ENCODE assay signal across 24 mouse cellular contexts in the genomic region with DNA sequence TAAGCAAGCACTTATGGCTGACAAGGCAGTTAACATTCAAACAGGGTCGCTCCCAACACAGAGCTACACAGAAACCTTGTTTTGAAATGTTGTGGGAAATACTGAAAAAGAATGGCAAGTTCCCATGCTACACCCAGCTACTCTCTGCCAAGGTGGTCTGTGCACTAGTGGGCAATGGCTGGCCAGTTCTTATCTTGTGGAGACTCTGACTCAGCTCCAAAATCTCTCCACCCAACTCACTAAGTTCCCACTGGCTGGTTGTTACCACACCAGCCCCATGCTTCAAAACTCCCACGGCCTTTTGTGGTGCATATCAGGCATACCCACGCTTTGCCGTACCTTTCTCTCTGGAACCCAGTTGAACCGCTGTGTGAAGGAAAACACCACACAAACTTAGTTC. TPM values are rescaled to one million over a fixed set of nuclear protein-coding genes. Genes with fewer than 3 reads are reported as not detected.
DNase-seq lines count a peak whose midpoint lies in the region; ATAC-seq and TF ChIP-seq lines count a peak whose summit lies in the region.
"Had no signal": no experiment of that assay in that cellular context is flagged by ENCODE, and none has a peak within 500 bp of the region (broad histone marks: within the 10 kb centered on the region; RNA-seq: fewer than 3 reads in every experiment).

No protein-coding gene starts in this region.

- peak; percentile 89 for DNase-seq in heart, adult 11 months
- DNase-seq in heart, postnatal 36 days: no peak
- DNase-seq in heart, postnatal 4 days: no peak
- DNase-seq in lung, postnatal 36 days: peak; percentile 33
- DNase-seq in lung, adult 2 months: no peak
- DNase-seq in adrenal gland, postnatal 36 days: no peak
- DNase-seq: cerebellum, adult 18-20 months; liver; retina, postnatal 1 day; right cerebral cortex, postnatal 25 days; thymus, postnatal 14 days had no signal

- H3K27me3 ChIP-seq in heart, embryonic 15.5 days: no peaks in the 10 kb centered on the region
- H3K27me3 ChIP-seq: embryonic facial prominence, embryonic 12.5 days; forebrain, embryonic 12.5 days; intestine, embryonic 15.5 days; liver, embryonic 15.5 days; midbrain, embryonic 13.5 days; neural tube, embryonic 13.5 days; Patski had no signal

- peaks cover 47% of the 10 kb centered on the region for H3K4me1 ChIP-seq in heart, embryonic 15.5 days (replicated peaks)
- H3K4me1 ChIP-seq in lung, adult 2 months (ENCODE audit: control insufficient read depth, insufficient read depth, low read length): peaks cover 16% of the 10 kb centered on the region

- intact Hi-C loops in heart, postnatal 36 days (cut with DNase I): no loop called here

- no peak overlapping the region for H3K4me2 ChIP-seq in heart, embryonic 15.5 days
- H3K4me2 ChIP-seq: embryonic facial prominence, embryonic 12.5 days; forebrain, embryonic 12.5 days; intestine, embryonic 15.5 days; liver, embryonic 15.5 days; midbrain, embryonic 13.5 days; neural tube, embryonic 13.5 days had no signal

- no peak overlapping the region for H3K9ac ChIP-seq in heart, embryonic 15.5 days
- H3K9ac ChIP-seq: embryonic facial prominence, embryonic 12.5 days; forebrain, embryonic 12.5 days; intestine, embryonic 15.5 days; liver, embryonic 15.5 days; midbrain, embryonic 13.5 days; neural tube, embryonic 13.5 days had no signal

- H3K4me3 ChIP-seq in heart, embryonic 15.5 days: no peak overlapping the region
- no peak overlapping the region for H3K4me3 ChIP-seq in lung, adult 2 months (replicated peaks; ENCODE audit: extremely low read depth, low read depth, low read length)
- H3K4me3 ChIP-seq: embryonic facial prominence, embryonic 12.5 days; forebrain, embryonic 12.5 days; hindbrain, embryonic 10.5 days; intestine, embryonic 15.5 days; limb, embryonic 10.5 days; liver, embryonic 15.5 days; midbrain, embryonic 13.5 days; neural tube, embryonic 13.5 days had no signal

- ATAC-seq in heart, embryonic 15.5 days (replicated peaks; ENCODE audit: insufficient number of reproducible peaks, insufficient read depth, low FRiP score, low read depth): no peak
- 0 out of 2 replicates have a peak, but pooled peaks have one; percentile 11 for ATAC-seq in megakaryocyte progenitor cell, adult 5-6 weeks (replicated peaks; ENCODE audit: poor library complexity)
- ATAC-seq: CD4-positive, CD25-positive, alpha-beta regulatory T cell, adult 4 months; intestine, embryonic 15.5 days; midbrain, embryonic 13.5 days; Patski had no signal

- peak overlapping the region; percentile 38 for H3K27ac ChIP-seq in heart, embryonic 15.5 days
- H3K27ac ChIP-seq: embryonic facial prominence, embryonic 12.5 days; forebrain, embryonic 12.5 days; hindbrain, embryonic 10.5 days; intestine, embryonic 15.5 days; limb, embryonic 10.5 days; liver, embryonic 15.5 days; midbrain, embryonic 13.5 days; neural tube, embryonic 13.5 days had no signal

- no peaks in the 10 kb centered on the region for H3K9me3 ChIP-seq in heart, embryonic 15.5 days (replicated peaks)
- H3K9me3 ChIP-seq: embryonic facial prominence, embryonic 12.5 days; forebrain, embryonic 12.5 days; G1E; hindbrain, embryonic 10.5 days; intestine, embryonic 15.5 days; limb, embryonic 10.5 days; liver, embryonic 15.5 days; midbrain, embryonic 13.5 days; neural tube, embryonic 13.5 days had no signal

- no peaks in the 10 kb centered on the region for H3K36me3 ChIP-seq in heart, embryonic 15.5 days
- H3K36me3 ChIP-seq: embryonic facial prominence, embryonic 12.5 days; forebrain, embryonic 12.5 days; intestine, embryonic 15.5 days; limb, embryonic 10.5 days; liver, embryonic 15.5 days; midbrain, embryonic 13.5 days; neural tube, embryonic 13.5 days had no signal

- TF ChIP-seq POLR2A in lung, adult 2 months (IDR thresholded peaks at IDR 0.05; ENCODE audit: borderline replicate concordance, extremely low read depth, low read depth, low read length): no peak

- 65% methylated on average over 5 of the region's 5 CpGs for WGBS in heart, embryonic 15.5 days
- WGBS in lung, adult 2 months: 82% methylated on average over 5 of the region's 5 CpGs

- no peak for TF ChIP-seq CTCF in lung, adult 2 months (IDR thresholded peaks at IDR 0.05; ENCODE audit: insufficient read depth, low read length)

RNA-seq across cellular contexts. Expression of gene Ube2n, which starts 18.0 kb away (rescaled TPM):
- 10 to 100 TPM; 88.0 to 92.7 TPM for total RNA-seq in heart, postnatal 36 days (2021)
- polyA plus RNA-seq in heart, embryonic 15.5 days (2015; fragmentation: Nextera tagmentation; extraction: Ambion mirVana): 231 and 245 TPM in 2 replicates
- total RNA-seq in heart, postnatal 4 days (2021): 100 to 1,000 TPM; 143 to 146 TPM
- polyA plus RNA-seq in lung, adult 2 months (2012; rRNA removed): 25.5 and 41.1 TPM in 2 replicates
- 425 and 475 TPM in 2 replicates for total RNA-seq in megakaryocyte progenitor cell, adult 5-6 weeks (2015)
- 133 and 146 TPM in 2 replicates for total RNA-seq in megakaryocyte progenitor cell, adult 5-6 weeks (2017)
- total RNA-seq in adrenal gland, postnatal 36 days (2021): 100 to 1,000 TPM; 138 to 147 TPM

RNA-seq across cellular contexts. Expression of gene Nudt4, which starts 31.0 kb away (rescaled TPM):
- total RNA-seq in heart, postnatal 36 days (2021): 100 to 1,000 TPM; 245 to 277 TPM
- 68.7 and 71.6 TPM in 2 replicates for polyA plus RNA-seq in heart, embryonic 15.5 days (2015; fragmentation: Nextera tagmentation; extraction: Ambion mirVana)
- 100 to 1,000 TPM; 201 to 218 TPM for total RNA-seq in heart, postnatal 4 days (2021)
- polyA plus RNA-seq in lung, adult 2 months (2012; rRNA removed): 18.7 and 22.5 TPM in 2 replicates
- 66.1 and 67.2 TPM in 2 replicates for total RNA-seq in megakaryocyte progenitor cell, adult 5-6 weeks (2015)
- total RNA-seq in megakaryocyte progenitor cell, adult 5-6 weeks (2017): 53.7 and 60.6 TPM in 2 replicates
- total RNA-seq in adrenal gland, postnatal 36 days (2021): 100 to 1,000 TPM; 145 to 149 TPM

RNA-seq across cellular contexts. Expression of gene Mrpl42, which starts 31.2 kb away (rescaled TPM):
- total RNA-seq in heart, postnatal 36 days (2021): 100 to 1,000 TPM; 436 to 467 TPM
- polyA plus RNA-seq in heart, embryonic 15.5 days (2015; fragmentation: Nextera tagmentation; extraction: Ambion mirVana): 484 and 664 TPM in 2 replicates
- 100 to 1,000 TPM; 284 to 300 TPM for total RNA-seq in heart, postnatal 4 days (2021)
- polyA plus RNA-seq in lung, adult 2 months (2012; rRNA removed): 39.3 and 80.6 TPM in 2 replicates
- 241 and 298 TPM in 2 replicates for total RNA-seq in megakaryocyte progenitor cell, adult 5-6 weeks (2015)
- total RNA-seq in megakaryocyte progenitor cell, adult 5-6 weeks (2017): 245 and 254 TPM in 2 replicates
- total RNA-seq in adrenal gland, postnatal 36 days (2021): 100 to 1,000 TPM; 115 to 120 TPM

Comparison
In these comparisons a context has a peak if more than half of its experiments do, and no peak if none do; other contexts are left out.
1. DNase-seq: peak in heart, adult 11 months (single experiment) and lung, postnatal 36 days (single experiment); none in heart, postnatal 36 days (0 of 2), heart, postnatal 4 days (single experiment), lung, adult 2 months (single experiment) and adrenal gland, postnatal 36 days (0 of 2).